Mouse (Mus musculus) CH12.LX (cell line): ENCODE results near the gene Il4i1. TPM values are rescaled to one million over a fixed set of nuclear protein-coding genes. Genes with fewer than 3 reads are reported as not detected.
A peak's percentile ranks its signal among the peaks of the same experiment; 100 is the strongest.

ENCODE experiments used
- DNase-seq: peaks from one replicate; pipeline ENCODE4 v3.0.0-alpha.2; 2013; ENCODE audit errors: extremely low read depth
- H3K27ac ChIP-seq: 2 replicates; pipeline ENCODE4 v1.5.1; 2012; ENCODE audit warnings: low read depth, mild to moderate bottlenecking, control low read depth, moderate library complexity; ENCODE audit not compliant: insufficient read depth
- H3K27me3 ChIP-seq: replicated peaks from 2 replicates; pipeline ENCODE3; 2012; ENCODE audit warnings: inconsistent platforms
- H3K36me3 ChIP-seq, 2 experiments: replicated peaks in 1 of 2; 2 replicates each; pipeline versions ENCODE3 to v1.6.1; 2012; ENCODE audit warnings: inconsistent platforms in 1 of 2, low read length in 1 of 2, mild to moderate bottlenecking in 1 of 2, mixed read lengths in 1 of 2, moderate library complexity in 1 of 2; ENCODE audit not compliant: control insufficient read depth in 1 of 2, insufficient read depth in 1 of 2
- H3K4me1 ChIP-seq, 2 experiments: 2 replicates each; pipeline ENCODE4 v1.6.1; 2012; ENCODE audit warnings: inconsistent platforms in 1 of 2, moderate library complexity in 1 of 2; ENCODE audit not compliant: insufficient read depth in 2 of 2, control insufficient read depth in 1 of 2
- H3K4me2 ChIP-seq: 2 replicates; pipeline ENCODE4 v1.6.1; 2012; ENCODE audit warnings: low read depth, mild to moderate bottlenecking, control low read depth; ENCODE audit not compliant: poor library complexity, insufficient read depth, severe bottlenecking
- H3K4me3 ChIP-seq, 3 experiments: fragments of 150-350 bp in 1 of 3; sonication (generic) in 1 of 3; replicated peaks in 1 of 3; 2 replicates each; pipeline versions ENCODE3 to v1.5.1; 2011 to 2012; ENCODE audit warnings: low read depth in 2 of 3, low read length in 2 of 3, mild to moderate bottlenecking in 2 of 3, moderate library complexity in 2 of 3, control low read depth in 1 of 3, improper control_type of control experiment in 1 of 3, inconsistent platforms in 1 of 3, mixed read lengths in 1 of 3; ENCODE audit not compliant: poor library complexity in 1 of 3
- H3K79me2 ChIP-seq: replicated peaks from 2 replicates; pipeline ENCODE4 v1.6.1; 2012; ENCODE audit warnings: mild to moderate bottlenecking, moderate library complexity; ENCODE audit not compliant: control insufficient read depth, poor library complexity, insufficient read depth, severe bottlenecking; ENCODE audit errors: extremely low read depth
- H3K9ac ChIP-seq: 2 replicates; pipeline ENCODE4 v1.6.1; 2012; ENCODE audit warnings: low read depth, mild to moderate bottlenecking, control low read depth, moderate library complexity; ENCODE audit not compliant: insufficient read depth
- H3K9me3 ChIP-seq: replicated peaks from 2 replicates; pipeline ENCODE3; 2012; ENCODE audit warnings: low read length, inconsistent platforms, mixed read lengths
- CHD2 ChIP-seq: IDR thresholded peaks from 2 replicates; pipeline ENCODE4 v1.6.1; 2011; ENCODE audit warnings: low read length, improper control_type of control experiment
- CTCF ChIP-seq, 2 experiments: IDR thresholded peaks in 1 of 2; conservative IDR thresholded peaks in 1 of 2; 2 replicates each; pipeline ENCODE4 v1.5.1; 2011 to 2012; ENCODE audit warnings: low read depth in 2 of 2, low read length in 2 of 2, improper control_type of control experiment in 1 of 2, inconsistent platforms in 1 of 2, mild to moderate bottlenecking in 1 of 2, moderate library complexity in 1 of 2
- ELF1 ChIP-seq: IDR thresholded peaks from 2 replicates; pipeline ENCODE4 v1.6.1; 2014; ENCODE audit warnings: low read depth, mild to moderate bottlenecking, inconsistent platforms, low read length, improper control_type of control experiment
- EP300 ChIP-seq: IDR thresholded peaks from 2 replicates; pipeline ENCODE4 v1.6.1; 2011; ENCODE audit warnings: low read length, improper control_type of control experiment
- ETS1 ChIP-seq: conservative IDR thresholded peaks from 2 replicates; pipeline ENCODE4 v1.6.1; 2012; ENCODE audit warnings: low read depth, mild to moderate bottlenecking, inconsistent platforms, low read length, improper control_type of control experiment, moderate library complexity
- GABPA ChIP-seq: IDR thresholded peaks from 2 replicates; pipeline ENCODE4 v1.6.1; 2012; ENCODE audit warnings: low read depth, low read length, improper control_type of control experiment, inconsistent platforms; ENCODE audit not compliant: insufficient replicate concordance
- HCFC1 ChIP-seq: IDR thresholded peaks from 2 replicates; pipeline ENCODE4 v1.6.1; 2012; ENCODE audit warnings: low read depth, mild to moderate bottlenecking, inconsistent platforms, low read length, improper control_type of control experiment
- IRF4 ChIP-seq: IDR thresholded peaks from 2 replicates; pipeline ENCODE4 v1.6.1; 2014; ENCODE audit warnings: low read depth, mild to moderate bottlenecking, inconsistent platforms, low read length, improper control_type of control experiment
- KAT2A ChIP-seq: IDR thresholded peaks from 2 replicates; pipeline ENCODE4 v1.6.1; 2012; ENCODE audit warnings: low read length, improper control_type of control experiment, inconsistent platforms; ENCODE audit not compliant: insufficient replicate concordance
- MAFK ChIP-seq: IDR thresholded peaks from 2 replicates; pipeline ENCODE4 v1.6.1; 2011; ENCODE audit warnings: low read length, improper control_type of control experiment; ENCODE audit not compliant: insufficient replicate concordance
- MAX ChIP-seq: IDR thresholded peaks from 2 replicates; pipeline ENCODE4 v1.6.1; 2011; ENCODE audit warnings: low read length, improper control_type of control experiment
- MAZ ChIP-seq: IDR thresholded peaks from 2 replicates; pipeline ENCODE4 v1.6.1; 2012; ENCODE audit warnings: low read depth, mild to moderate bottlenecking, inconsistent platforms, low read length, improper control_type of control experiment, moderate library complexity
- MEF2A ChIP-seq: IDR thresholded peaks from 2 replicates; pipeline ENCODE4 v1.6.1; 2014; ENCODE audit warnings: low read depth, mild to moderate bottlenecking, inconsistent platforms, low read length, improper control_type of control experiment, borderline replicate concordance
- NELFE ChIP-seq: IDR thresholded peaks from 2 replicates; pipeline ENCODE4 v1.6.1; 2011; ENCODE audit warnings: low read depth, low read length, improper control_type of control experiment
- PAX5 ChIP-seq: IDR thresholded peaks from 2 replicates; pipeline ENCODE4 v1.6.1; 2012; ENCODE audit warnings: low read length, inconsistent platforms, mixed read lengths
- POLR2A ChIP-seq: IDR thresholded peaks from 2 replicates; pipeline ENCODE4 v1.6.1; 2011; ENCODE audit warnings: low read depth, mild to moderate bottlenecking, improper control_type of control experiment, low read length
- SIN3A ChIP-seq: IDR thresholded peaks from 2 replicates; pipeline ENCODE4 v1.6.1; 2012; ENCODE audit warnings: low read length, improper control_type of control experiment, inconsistent platforms
- UBTF ChIP-seq: IDR thresholded peaks from 2 replicates; pipeline ENCODE4 v1.6.1; 2012; ENCODE audit warnings: low read depth, mild to moderate bottlenecking, inconsistent platforms, low read length, improper control_type of control experiment, moderate library complexity
- ZC3H11A ChIP-seq: IDR thresholded peaks from 2 replicates; pipeline ENCODE4 v1.6.1; 2012; ENCODE audit warnings: low read depth, mild to moderate bottlenecking, inconsistent platforms, low read length, improper control_type of control experiment
- ZKSCAN1 ChIP-seq: IDR thresholded peaks from 2 replicates; pipeline ENCODE4 v1.6.1; 2012; ENCODE audit warnings: low read depth, inconsistent platforms, low read length, improper control_type of control experiment, borderline replicate concordance
- ZMIZ1 ChIP-seq: IDR thresholded peaks from 2 replicates; pipeline ENCODE4 v1.6.1; 2012; ENCODE audit warnings: low read depth, mild to moderate bottlenecking, inconsistent platforms, low read length, improper control_type of control experiment
- dilution Hi-C: fragments of 300-500 bp; cut with MboI; formaldehyde crosslinking; loops from 2 replicates; pipeline ENCODE4 v1.14.3; 2020; ENCODE audit warnings: low sequenced_read_pairs; ENCODE audit not compliant: extremely low pct_unique_long_range_greater_than_20kb, extremely low pct_ligation_motif_present
- in situ Hi-C: fragments of 300-500 bp; cut with MboI; formaldehyde crosslinking; loops from 3 replicates; pipeline ENCODE4 v1.14.3; 2019; ENCODE audit warnings: low sequenced_read_pairs, low pct_ligation_motif_present, low pct_unique_long_range_greater_than_20kb, mixed read lengths
- polyA plus RNA-seq: library from polyadenylated mRNA; unstranded; fragments of >175 nt; gene quantifications from 2 replicates; pipeline ENCODE4 v1.2.1, GENCODE M21; 2012; ENCODE audit warnings: low read depth; ENCODE audit not compliant: insufficient read length
- total RNA-seq, 2 experiments: library from RNA; depleted of rRNA; stranded (reverse); fragments of 300-350 nt in 1 of 2; fragments of >200 nt in 1 of 2; gene quantifications; 2 replicates each; pipeline ENCODE4 v1.2.3; 2012 to 2014

Gene Il4i1
- total and polyA plus RNA-seq, 3 experiments = 17.6 to 57.5 (median 49.2) TPM

DNA sequence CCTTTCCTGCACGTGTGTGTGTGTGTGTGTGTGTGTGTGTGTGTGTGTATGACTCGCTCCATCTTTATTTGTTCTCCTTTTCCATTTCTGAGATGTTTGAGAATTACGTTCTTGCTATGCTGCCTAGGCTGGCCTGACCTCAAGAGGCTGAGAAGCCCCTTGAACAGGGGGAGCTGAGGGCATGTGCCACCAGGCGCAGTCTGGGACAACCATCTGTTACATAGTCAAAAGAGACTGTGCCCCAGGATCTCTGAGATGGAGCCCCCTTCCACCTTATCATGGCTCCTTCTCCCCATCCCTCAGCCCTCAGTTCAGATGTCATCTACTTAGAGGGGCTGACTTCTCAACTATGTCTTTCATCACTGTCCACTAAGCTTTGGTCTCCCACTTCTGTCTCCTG is 1.8 kb upstream of the Il4i1 start:
- Histone ChIP-seq H3K9ac (peak overlapping the region; percentile 93; the same call in 1 of the 2 replicates), H3K27ac (no peak overlapping the region), H3K4me3 (peak overlapping the region in 1 of 3 experiments; percentile 86), H3K36me3 (peaks cover 48 to 62% of the 10 kb centered on the region in 2 experiments), H3K9me3 (no peaks in the 10 kb centered on the region), H3K4me1 (peaks cover 19 to 20% of the 10 kb centered on the region in 2 experiments), H3K79me2 (peaks cover 45% of the 10 kb centered on the region), H3K4me2 (peak overlapping the region; percentile 58), H3K27me3 (no peaks in the 10 kb centered on the region)
- in situ Hi-C loops = no loop called here
- dilution Hi-C loops = no loop called here
- TF ChIP-seq SIN3A (no peak), ZKSCAN1 (no peak), POLR2A (no peak), HCFC1 (no peak), MEF2A (no peak), ZMIZ1 (no peak), MAZ (no peak), GABPA (no peak), IRF4 (no peak), UBTF (no peak), ETS1 (no peak), KAT2A (no peak), PAX5 (no peak), NELFE (no peak), MAFK (no peak)
- no peak for DNase-seq

DNA sequence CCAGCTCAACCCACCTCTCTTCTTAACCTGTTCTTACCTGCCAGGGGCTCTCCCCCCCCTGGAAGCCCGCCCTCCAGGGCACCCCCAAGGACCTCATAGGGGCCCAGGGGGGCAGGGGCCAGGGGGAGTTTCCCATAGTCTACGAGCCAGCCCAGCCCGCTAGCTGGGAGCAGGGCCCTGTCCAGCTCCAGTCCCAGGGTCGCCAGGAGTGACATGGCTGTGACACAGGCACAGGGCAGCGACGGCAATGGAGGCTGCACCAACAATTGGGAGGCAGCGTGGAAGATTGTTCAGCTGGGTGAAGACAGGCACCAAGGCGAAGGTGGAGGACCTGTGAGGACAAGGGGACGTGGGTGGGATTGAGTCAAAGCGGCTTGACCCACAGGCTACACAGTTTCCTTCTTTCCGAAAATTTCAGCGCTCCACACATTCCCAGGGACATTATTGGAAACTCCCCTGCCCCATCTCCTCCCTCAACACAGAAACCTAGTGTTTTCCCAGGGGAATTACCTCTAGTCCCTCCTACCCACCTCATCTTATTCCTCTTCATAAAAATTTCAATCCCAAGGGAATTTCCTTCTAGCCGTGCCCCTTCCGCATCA is 1.1 kb upstream of the Il4i1 start:
- Histone ChIP-seq H3K9ac (peak overlapping the region; percentile 93), H3K27ac (peak overlapping the region; percentile 17; the same call in 1 of the 2 replicates), H3K4me1 (peaks cover 19 to 26% of the 10 kb centered on the region in 2 experiments), H3K4me2 (peak overlapping the region; percentile 58), H3K79me2 (peaks cover 52% of the 10 kb centered on the region), H3K27me3 (no peaks in the 10 kb centered on the region), H3K9me3 (no peaks in the 10 kb centered on the region), H3K4me3 (peak overlapping the region; percentile 77 to 89 (median 86)), H3K36me3 (peaks cover 48 to 65% of the 10 kb centered on the region in 2 experiments)
- DNase-seq = no peak
- TF ChIP-seq CTCF (conservative IDR thresholded peaks at IDR 0.05 in 1 of 2, IDR thresholded peaks at IDR 0.05 in 1 of 2; ENCODE audit: low read depth in 2 of 2, low read length in 2 of 2) (no peak), ELF1 (no peak), PAX5 (no peak), MAFK (no peak), CHD2 (no peak), ZC3H11A (no peak), MAX (no peak), EP300 (no peak), UBTF (no peak), IRF4 (no peak)
- in situ Hi-C loops = no loop called here
- dilution Hi-C loops = no loop called here
